Mouse (Mus musculus) thymus, postnatal 0 days (tissue): ENCODE results near the gene Treml4. TPM values are rescaled to one million over a fixed set of nuclear protein-coding genes. Genes with fewer than 3 reads are reported as not detected.

Experiments
- DNase-seq: peaks from one replicate; pipeline ENCODE4 v3.0.0-alpha.2; 2015; ENCODE audit warnings: low spot score
- polyA plus RNA-seq: library from polyadenylated mRNA; unstranded; fragments of >200 nt; fragmentation: Nextera tagmentation; extraction: Ambion mirVana; gene quantifications from 2 replicates; pipeline ENCODE4 v1.2.1, GENCODE M21; 2015

Gene Treml4
- 0.82 and 1.5 TPM in 2 replicates for polyA plus RNA-seq

GRCm38 (mm10) chr17:48263741-48264362, at the start of gene Treml4:
Treml4 (plus strand) TSS chr17:48264295.
- no peak for DNase-seq

GRCm38 (mm10) chr17:48215429-48215828, 48.7 kb upstream of the Treml4 start:
- no peak for DNase-seq

GRCm38 (mm10) chr17:48230680-48231079, 33.4 kb upstream of the Treml4 start:
- DNase-seq, result no peak

- DNase-seq, result no peak
Observed at GRCm38 (mm10) chr17:48232518-48232917, 31.6 kb upstream of the Treml4 start, which contains the start of gene Trem1. Trem1 (plus strand) TSS chr17:48232768.

- no peak for DNase-seq
Observed at GRCm38 (mm10) chr17:48233789-48234188, 30.3 kb upstream of the Treml4 start.

GRCm38 (mm10) chr17:48234550-48234949, 29.5 kb upstream of the Treml4 start:
- no peak for DNase-seq

- no peak for DNase-seq
Observed at GRCm38 (mm10) chr17:48235773-48236370, 28.2 kb upstream of the Treml4 start.

- DNase-seq, result no peak
Observed at GRCm38 (mm10) chr17:48237621-48238020, 26.5 kb upstream of the Treml4 start.

- DNase-seq, result no peak
Observed at GRCm38 (mm10) chr17:48247221-48247928, 16.7 kb upstream of the Treml4 start, which contains the start of gene Trem3. Trem3 (plus strand) TSS chr17:48247777.

GRCm38 (mm10) chr17:48249039-48249438, 15.1 kb upstream of the Treml4 start:
- DNase-seq, result no peak

GRCm38 (mm10) chr17:48249501-48249900, 14.6 kb upstream of the Treml4 start:
- no peak for DNase-seq

GRCm38 (mm10) chr17:48250631-48251030, 13.5 kb upstream of the Treml4 start:
- no peak for DNase-seq

GRCm38 (mm10) chr17:48256575-48256974, 7.5 kb upstream of the Treml4 start:
- DNase-seq, result no peak

GRCm38 (mm10) chr17:48261868-48262267, 2.2 kb upstream of the Treml4 start:
- no peak for DNase-seq

GRCm38 (mm10) chr17:48264662-48265061, 567 bp downstream of the Treml4 start:
- no peak for DNase-seq

- DNase-seq, result no peak
Observed at GRCm38 (mm10) chr17:48266138-48266537, 2.0 kb downstream of the Treml4 start.

- no peak for DNase-seq
Observed at GRCm38 (mm10) chr17:48266610-48267304, 2.7 kb downstream of the Treml4 start.

- DNase-seq, result no peak
Observed at GRCm38 (mm10) chr17:48267591-48267990, 3.5 kb downstream of the Treml4 start.

GRCm38 (mm10) chr17:48268276-48268675, 4.2 kb downstream of the Treml4 start:
- no peak for DNase-seq

- DNase-seq, result no peak
Observed at GRCm38 (mm10) chr17:48269833-48270232, 5.7 kb downstream of the Treml4 start.

GRCm38 (mm10) chr17:48272158-48272557, 8.1 kb downstream of the Treml4 start:
- DNase-seq, result no peak

GRCm38 (mm10) chr17:48272598-48272997, 8.5 kb downstream of the Treml4 start:
- DNase-seq, result no peak
